Mouse (Mus musculus): ENCODE results near the gene Gucy2g.

The Gucy2g gene

GRCm38 (mm10) chr19:55247991-55248520, 7.0 kb upstream of the Gucy2g start:
- no peak for DNase-seq (ENCODE audit: low spot score)

DNA sequence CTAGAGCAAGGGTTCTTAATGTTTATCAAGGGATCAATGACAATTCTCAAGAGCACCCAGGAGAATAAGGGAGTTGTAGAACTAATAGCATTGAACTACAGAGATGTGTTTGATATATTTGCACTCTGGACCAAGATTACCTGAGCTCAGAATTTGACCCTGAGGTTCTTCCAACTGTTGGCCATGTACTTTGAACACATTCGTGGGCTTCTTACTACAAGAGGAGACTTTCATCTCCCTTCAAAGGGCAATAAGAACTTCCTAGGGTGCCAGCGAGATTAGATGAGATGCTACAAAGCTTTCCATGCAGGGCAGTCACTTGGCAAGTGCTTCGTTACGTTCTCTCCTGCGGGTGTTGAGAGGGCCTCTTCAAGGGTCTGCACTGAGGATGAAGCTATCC, 6.5 kb upstream of the Gucy2g start:
- no peak for DNase-seq (ENCODE audit: low spot score)

GRCm38 (mm10) chr19:55244791-55245231, 3.8 kb upstream of the Gucy2g start:
- no peak for DNase-seq (ENCODE audit: low spot score)

- no peak for DNase-seq (ENCODE audit: low spot score)
These were observed 1.1 kb downstream of the Gucy2g start for GRCm38 (mm10) chr19:55239766-55240426.

GRCm38 (mm10) chr19:55236564-55236963, 4.5 kb downstream of the Gucy2g start:
- no peak for DNase-seq (ENCODE audit: low spot score)

DNA sequence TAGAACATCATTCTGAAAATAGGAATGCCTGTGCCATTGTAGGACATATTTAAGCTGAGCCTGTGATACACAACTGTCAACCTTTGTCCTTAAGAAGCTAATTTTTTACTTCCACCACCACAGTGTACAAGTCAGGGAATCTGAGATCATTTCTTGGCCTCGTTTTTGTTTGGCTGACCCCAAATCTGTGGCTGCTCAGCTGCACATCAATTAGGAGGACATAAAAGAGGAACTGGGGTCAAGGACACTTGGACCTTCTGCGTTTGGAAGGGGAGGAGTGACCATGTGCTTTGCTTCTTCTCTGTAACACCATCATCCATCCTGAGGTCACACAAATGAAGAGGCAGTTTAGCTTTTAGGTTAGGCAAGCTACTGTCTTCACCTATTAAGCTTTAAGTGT, 5.0 kb downstream of the Gucy2g start:
- DNase-seq (ENCODE audit: low spot score), result no peak

GRCm38 (mm10) chr19:55232136-55232535, 8.9 kb downstream of the Gucy2g start:
- no peak for DNase-seq (ENCODE audit: low spot score)

DNA sequence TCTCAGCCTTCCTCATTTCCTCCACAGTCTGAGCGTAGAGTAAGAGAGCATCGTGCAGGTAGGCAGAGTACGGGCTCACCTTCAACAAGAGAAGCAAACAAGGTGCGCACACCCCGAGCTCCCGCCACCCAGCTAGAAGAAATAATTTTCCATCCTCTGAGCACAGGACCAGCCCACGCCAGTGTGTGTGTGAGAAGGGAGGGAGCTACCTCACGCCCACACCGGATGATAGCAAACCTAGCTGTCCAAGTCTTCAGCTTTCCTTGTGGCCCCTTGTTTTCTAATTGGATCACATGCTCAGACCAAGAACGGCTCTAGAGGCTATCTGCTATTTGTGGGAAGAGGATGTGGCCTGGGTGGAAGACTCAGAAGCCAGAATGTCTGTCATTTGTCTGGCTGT, 10.0 kb downstream of the Gucy2g start:
- no peak for DNase-seq (ENCODE audit: low spot score)

GRCm38 (mm10) chr19:55227135-55227534, 13.9 kb downstream of the Gucy2g start:
- no peak for DNase-seq (ENCODE audit: low spot score)

DNA sequence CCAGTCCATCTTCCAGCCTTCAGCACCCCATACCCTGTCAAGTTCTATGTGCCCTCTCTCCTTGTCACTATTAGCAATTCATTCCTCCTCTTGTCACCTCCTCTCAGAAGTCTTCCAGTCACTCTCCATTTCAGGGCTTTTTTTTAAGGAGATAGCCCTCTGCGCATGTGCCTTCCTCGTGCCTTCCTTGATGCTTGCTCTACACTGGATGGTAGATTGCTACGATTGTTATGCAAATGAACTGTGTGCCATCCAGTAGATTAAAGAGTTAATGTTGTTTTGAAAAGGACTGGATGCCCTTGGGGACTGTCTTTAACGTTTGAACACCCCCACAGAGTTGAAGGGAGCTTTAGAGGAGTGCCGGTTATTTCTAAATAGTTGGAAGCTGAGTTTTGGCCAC, 14.4 kb downstream of the Gucy2g start:
- no peak for DNase-seq (ENCODE audit: low spot score)

GRCm38 (mm10) chr19:55222268-55222667, 18.8 kb downstream of the Gucy2g start:
- no peak for DNase-seq (ENCODE audit: low spot score)

GRCm38 (mm10) chr19:55221208-55221607, 19.8 kb downstream of the Gucy2g start:
- DNase-seq (ENCODE audit: low spot score), result no peak

DNA sequence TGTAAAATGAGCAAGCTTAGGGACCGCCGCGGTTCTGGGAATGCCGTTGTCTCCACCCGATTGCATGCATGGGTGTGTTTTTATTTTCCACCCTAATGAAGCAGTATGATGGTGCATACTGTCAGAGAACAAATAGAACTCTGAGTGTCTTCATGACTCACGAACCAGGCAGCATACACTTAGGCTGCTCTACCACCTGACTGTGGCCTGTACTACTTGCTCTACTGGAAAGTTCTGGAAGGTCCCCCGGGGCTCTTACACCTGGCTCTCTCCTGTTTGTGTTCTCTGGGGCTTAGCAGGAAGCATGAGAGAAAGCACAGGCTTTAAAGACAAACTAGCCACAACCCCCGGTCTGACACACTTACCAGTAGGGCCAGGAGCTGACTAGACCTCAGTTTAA, 21.7 kb downstream of the Gucy2g start:
- peak; percentile 16 for DNase-seq (ENCODE audit: low spot score)

GRCm38 (mm10) chr19:55218741-55219221, 22.3 kb downstream of the Gucy2g start:
- no peak for DNase-seq (ENCODE audit: low spot score)

GRCm38 (mm10) chr19:55218192-55218739, 22.8 kb downstream of the Gucy2g start:
- peak; percentile 77 for DNase-seq (ENCODE audit: low spot score)

GRCm38 (mm10) chr19:55217365-55217764, 23.7 kb downstream of the Gucy2g start:
- DNase-seq (ENCODE audit: low spot score), result no peak

DNA sequence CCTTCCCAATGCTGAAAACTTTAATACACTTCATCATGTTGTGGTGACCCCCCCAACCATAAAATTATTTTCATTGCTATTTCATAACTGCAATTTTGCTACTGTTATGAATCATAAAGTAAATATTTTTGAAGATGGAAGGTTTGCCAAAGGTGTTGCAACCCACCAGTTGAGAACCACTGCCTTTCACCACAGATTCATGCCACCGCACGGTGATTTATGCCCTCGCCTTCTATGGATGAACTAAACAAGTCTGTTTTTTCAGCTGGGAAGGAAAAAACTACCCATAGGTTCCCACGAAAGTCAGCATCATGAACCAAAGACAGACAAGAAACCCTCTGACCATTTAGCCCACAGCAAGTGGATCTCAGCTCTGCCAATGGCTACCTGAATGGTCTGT, 24.2 kb downstream of the Gucy2g start:
- peak; percentile 9 for DNase-seq (ENCODE audit: low spot score)

DNA sequence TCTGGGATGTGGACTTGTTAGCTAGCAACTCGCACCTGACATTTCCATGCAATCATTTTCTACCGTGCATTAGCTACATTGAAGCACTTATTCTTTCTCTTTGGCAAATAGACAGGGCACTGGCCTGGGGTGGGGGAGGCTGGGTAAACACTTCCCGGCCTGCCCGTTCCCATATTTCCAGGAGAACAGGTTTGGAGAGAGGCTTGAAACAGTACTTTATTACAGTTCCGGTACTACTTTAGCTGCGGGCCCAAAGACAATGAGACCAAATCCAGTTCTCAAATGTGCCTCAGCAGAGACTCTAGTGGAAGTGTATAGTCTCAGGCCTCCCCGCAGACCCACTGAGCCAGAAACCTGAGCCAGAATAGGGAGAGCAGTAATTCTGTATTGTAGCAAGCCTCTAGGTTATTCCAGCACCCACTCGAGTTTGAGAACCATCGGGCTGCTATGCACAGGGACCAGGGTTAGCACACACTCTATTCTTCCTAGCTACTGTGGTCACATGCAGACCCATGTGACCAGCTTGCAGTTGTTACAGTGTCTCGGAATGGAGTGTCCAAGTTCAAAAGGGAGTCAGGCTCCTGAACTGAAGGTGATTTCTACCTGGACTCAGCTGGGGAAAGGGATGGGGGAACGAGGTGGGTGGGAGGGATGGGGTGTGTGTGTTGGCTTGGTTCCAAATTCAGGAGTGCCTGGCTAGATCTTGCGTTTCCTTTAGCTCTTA, 27.3 kb downstream of the Gucy2g start:
- DNase-seq (ENCODE audit: low spot score), result no peak

GRCm38 (mm10) chr19:55211698-55212097, 29.3 kb downstream of the Gucy2g start:
- DNase-seq (ENCODE audit: low spot score), result no peak

DNA sequence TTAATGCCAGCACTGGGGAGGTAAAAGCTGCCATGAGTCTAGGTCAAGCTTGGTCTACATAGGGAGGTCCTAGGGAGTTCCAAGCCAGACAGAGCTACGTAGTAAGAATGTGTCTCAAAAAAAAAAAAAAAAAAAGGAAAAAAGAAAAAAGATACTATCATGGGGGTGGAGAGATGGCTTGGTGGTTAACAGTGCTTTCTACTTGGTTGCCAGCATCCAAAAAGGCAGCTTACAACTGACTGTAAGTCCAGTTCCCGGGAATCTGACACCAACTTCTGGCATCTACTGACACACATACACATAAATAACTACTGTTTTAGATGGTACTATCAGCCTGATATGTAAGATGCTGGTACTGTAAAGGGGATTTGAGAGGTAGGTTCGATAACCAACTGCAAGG, 32.0 kb downstream of the Gucy2g start:
- DNase-seq (ENCODE audit: low spot score), result no peak

DNA sequence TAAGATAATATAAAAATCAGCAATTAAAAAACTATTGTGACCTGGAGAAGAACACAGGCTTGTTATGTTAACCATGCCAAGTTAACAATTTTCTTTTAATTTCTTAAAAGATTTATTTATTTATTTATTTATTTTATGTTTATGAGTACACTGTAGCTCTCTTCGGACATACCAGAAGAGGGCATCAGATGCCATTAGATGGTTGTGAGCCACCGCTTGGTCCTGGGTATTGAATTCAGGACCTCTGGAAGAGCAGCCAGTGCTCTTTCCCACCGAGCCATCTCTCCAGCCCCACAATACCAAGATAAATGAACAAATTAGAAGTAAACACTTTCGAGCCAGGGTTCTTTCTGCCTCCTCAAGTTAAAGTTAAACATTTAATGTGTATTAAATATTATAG, 32.4 kb downstream of the Gucy2g start:
- no peak for DNase-seq (ENCODE audit: low spot score)

DNA sequence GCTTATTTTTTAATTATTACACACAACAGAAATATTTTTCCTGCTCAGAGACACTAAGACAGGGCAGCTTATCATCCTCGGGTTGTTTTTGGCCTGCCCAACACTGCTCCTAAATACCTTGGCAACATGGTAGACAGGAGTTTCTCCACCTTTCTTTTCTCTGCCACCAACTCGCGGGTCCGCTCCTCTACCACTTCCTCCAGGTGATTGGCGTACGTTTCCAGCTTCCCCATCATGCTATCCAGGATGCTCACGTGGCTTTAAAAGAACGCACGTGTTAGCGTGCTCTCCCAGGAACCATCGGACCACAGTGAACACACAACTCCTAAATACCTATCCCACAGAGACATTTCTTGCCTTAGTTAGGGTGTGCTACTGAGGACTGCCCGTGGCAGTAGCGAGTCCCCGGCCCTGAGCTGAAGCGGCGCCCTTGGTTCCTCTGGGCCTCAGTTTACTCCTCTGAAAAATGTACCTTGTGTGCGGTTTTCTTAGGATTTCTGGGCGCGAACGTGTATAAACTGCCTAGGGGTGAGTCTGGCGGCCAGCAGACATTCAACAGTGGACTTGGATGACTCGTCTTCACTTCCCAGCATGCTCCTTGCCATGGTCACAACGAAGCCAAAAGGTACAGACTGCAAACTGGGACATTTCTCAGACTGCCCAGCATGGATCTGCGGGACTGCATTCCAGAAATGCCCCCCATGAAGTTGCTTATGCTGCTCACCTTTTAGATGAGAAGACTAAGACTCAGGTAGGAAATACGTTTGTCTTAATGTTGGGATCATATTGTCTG, 33.1 kb downstream of the Gucy2g start:
- DNase-seq (ENCODE audit: low spot score), result no peak
